Mouse (Mus musculus) monocyte, adult 5-6 weeks (primary cell): ENCODE measurements around the gene Cnpy4. TPM values are rescaled to one million over a fixed set of nuclear protein-coding genes. Genes with fewer than 3 reads are reported as not detected.
"Not testable (repeated sequence)": the region's sequence is repeated elsewhere in the genome, so short reads cannot be mapped to it uniquely, and the experiment has no call there.

ENCODE experiments used
- ATAC-seq: fragments of 153-309, 156-312 bp; replicated peaks from 2 replicates; pipeline ENCODE4 v1.8.0; 2017; ENCODE audit warnings: mild to moderate bottlenecking; ENCODE audit not compliant: low TSS enrichment, insufficient number of reproducible peaks, severe bottlenecking, poor library complexity, low FRiP score
- total RNA-seq: library from RNA; stranded (forward); fragments of 200-1000, 200-491, 200-594 nt; gene quantifications from 3 replicates; pipeline ENCODE4 v1.2.3, GENCODE M21; 2017

Gene Cnpy4
- total RNA-seq, 1 experiment from 2014 or later, result 38.5 TPM

DNA sequence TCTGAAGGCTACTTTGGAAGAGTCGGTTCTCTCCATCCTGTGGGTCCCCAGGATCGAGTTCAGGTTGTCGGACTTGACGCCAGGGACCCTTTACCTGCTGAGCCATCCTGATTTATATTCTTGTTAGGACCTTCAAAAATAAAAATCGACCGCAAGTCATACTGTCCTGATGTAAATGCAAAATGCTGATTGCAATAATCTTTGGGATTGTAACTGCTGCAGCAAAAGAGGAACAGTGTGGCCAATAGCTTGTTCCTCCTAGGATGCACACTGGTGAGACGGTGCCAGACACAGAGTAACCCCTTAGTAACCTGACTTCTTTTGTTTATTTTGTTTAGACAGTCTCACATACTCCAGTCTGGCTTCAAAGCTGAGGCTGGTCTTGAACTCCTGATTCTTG, 8.2 kb downstream of the Cnpy4 start:
- peak; percentile 42; the same call in 1 of the 2 replicates for ATAC-seq

DNA sequence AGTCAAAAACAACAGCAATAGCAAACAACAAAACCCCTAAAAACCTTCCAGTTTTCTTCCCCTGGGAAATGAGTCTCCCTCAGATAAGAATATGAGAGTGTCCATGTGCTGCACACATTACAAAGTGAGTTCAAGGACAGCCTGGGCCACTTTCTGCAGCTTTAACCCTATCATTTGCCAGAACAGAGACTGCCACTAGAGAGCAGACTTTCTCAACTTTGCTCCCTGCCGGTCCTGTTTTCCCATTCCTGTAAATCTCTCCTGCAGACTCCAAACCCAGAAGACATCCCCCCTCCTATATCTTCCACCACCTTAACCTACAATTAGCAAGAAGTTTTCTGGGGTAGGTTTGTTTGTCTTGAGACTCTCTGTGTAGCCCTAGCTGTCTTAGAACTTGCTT, 12.3 kb downstream of the Cnpy4 start:
- no peak for ATAC-seq

DNA sequence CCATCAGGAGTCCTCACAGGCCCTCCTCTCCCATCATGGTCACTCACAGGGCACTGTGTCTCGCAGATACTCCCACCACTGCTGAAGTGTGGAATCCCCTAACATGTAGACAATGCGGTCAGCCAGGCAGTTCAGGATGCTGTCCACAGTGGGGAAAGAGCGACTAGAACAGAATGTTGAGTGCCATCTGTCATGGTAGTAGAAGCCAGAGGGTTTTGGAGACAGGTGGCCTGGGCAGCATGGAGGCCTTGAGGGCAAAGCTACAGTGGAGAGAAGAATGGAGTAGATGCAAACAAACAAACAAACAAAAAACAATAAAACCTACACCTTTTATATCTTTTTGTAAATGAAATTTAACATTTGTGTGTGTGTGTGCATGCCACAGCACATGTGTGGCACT, 14.8 kb downstream of the Cnpy4 start:
- no peak for ATAC-seq

DNA sequence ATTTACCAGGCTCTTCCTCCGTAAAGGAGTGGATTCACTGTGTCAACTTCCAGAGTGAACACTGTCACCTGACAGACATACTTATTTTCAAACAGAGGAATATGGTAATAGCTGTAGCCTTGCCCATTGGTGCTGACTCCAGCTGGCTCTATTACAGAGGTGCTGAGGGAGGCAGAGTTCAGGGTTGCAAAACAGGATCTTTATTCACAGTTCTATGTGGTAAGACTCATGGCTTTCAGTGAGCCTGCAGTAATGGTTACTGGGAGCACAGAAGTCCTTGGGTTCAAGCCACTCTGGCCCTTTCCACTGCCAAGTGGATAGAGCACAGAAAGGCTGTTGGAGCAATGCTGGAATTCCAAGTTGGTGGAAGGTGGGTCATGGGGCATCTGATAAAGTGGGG, 20.0 kb downstream of the Cnpy4 start:
- no peak for ATAC-seq

DNA sequence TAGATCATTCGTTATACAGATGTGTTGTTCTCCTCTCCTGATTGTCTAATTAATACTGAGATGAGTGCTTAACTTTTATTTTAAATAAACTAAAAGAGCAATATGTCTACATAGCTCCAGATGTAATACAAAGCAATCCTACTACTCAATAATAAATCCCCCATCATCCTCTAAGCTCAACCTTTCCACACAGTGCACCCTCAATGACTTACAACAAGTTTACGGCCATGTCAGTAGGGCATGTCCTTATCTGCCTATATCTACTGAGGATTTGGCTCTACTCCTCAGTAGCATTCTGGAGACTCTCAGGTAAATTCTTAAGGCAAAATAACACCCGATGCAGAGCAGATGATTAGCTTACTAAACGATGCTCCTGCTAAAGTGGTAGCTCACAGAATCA, 20.6 kb downstream of the Cnpy4 start:
- ATAC-seq, result no peak

DNA sequence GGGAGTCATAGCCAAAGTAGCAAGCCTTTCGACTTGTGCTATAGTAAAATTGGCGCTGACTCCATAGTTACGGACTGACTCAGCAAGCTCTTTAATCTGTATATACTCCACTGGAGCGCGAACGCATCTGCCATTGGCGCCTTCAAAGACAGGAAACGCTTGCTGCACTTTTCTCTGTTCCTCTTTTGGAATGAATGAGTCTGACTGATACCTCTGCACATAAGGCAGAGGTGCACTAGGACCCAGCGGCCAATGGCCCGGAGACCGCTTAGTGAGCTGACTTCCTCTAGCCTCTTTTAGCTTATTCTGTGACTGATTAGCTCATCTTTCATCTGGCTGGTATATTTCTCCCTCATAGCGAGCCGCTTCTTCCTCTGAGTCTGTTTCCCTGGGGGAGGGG, 29.3 kb downstream of the Cnpy4 start:
- ATAC-seq, result not testable (repeated sequence)

DNA sequence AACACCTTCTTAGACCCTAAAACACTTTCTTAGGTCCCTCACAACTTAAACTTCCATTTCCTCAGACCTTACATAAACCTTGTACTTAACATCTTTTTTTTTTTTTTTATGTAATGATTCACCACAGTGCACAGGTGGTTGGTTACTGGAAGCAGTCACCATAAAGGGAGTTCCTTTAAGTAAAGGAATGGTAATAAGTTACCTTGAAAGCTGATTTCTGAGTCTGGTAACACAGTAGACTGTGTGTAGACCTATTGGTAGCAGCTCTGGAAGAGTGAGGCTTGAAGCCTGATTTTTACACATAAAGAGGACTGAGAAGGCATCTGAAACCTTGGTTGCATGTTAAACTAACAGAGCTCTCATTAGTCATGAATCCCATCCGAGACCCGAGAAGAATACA, 32.6 kb downstream of the Cnpy4 start:
- ATAC-seq, result no peak

DNA sequence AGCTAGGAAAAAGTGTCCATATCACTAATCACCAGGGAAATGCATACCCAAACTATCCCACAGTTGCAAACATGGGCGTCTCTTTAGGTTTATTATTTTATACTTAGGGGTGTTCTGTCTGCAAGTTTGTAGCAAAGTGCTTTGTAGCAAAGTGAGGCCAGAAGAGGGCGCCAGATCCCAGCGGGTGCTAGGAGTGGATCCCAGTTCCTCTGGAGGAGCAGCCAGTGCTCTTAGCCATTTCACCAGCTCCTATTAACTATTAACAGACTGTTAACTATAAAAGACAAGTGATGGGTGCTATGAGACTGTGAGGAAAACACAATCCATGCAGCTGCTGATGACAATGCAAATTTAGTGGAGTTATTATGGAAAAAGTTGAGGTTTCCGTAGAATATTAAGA, 34.8 kb downstream of the Cnpy4 start:
- ATAC-seq, result peak; percentile 89

DNA sequence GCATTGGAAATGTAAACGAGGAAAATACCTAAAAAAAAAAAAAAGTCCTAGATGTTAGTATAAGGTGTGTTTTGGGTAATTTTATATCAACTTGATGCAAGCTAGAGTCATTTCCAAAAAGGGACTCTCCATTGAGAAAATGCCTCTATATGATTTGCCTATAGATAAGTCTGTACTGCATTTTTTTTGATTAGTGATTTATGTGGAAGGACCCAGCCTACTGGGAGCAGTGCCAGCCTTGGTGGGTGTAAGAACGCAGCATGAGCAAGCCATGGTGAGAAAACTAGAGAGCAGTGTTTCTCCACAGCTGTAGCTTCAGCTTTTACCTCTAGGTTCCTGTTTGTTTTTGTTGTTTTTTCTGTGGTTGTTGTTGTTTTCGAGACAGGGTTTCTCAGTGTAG, 36.0 kb downstream of the Cnpy4 start:
- no peak for ATAC-seq

DNA sequence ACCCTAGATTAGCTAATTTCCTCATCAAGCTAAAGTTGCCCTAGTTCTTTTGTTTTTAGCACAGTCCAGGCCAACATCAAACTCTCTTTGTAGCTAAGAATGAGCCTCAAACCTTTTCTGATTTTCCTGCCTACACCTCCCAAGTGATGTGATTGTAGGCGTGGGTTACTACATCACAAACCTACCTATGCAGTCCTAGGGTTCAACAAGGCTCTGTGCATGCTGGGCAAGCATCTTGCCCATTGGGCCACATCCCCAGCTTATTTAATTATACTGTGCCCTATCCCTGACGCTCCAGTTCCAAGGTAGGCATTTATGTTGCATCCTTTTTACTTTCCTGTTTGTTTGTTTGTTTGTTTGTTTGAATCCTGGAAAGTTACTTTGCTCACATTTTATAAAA, 38.4 kb downstream of the Cnpy4 start, which contains the start of gene Nxpe5:
Nxpe5 (plus strand) TSS at position 199 of the 400 bp plus-strand sequence.
- ATAC-seq, result no peak

DNA sequence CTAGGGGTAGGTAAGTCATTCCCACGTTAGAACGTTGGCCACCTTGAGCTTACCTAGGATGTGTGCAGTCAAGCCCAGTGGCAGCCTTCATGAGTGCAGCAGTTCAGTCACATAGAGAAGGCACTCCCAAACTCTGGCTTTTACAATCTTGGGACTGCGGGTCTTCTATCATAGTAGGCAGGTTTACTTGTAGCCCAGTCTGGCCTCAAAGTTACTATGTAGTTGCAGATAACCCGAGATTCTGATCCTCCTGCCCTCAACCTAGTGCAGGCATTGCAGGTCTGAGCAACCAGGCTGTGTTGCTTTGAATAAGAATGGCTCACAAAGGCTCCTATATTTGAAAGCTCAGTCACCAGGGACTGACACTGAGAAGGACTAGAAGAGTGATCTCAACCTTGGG, 39.2 kb downstream of the Cnpy4 start:
- ATAC-seq, result no peak

DNA sequence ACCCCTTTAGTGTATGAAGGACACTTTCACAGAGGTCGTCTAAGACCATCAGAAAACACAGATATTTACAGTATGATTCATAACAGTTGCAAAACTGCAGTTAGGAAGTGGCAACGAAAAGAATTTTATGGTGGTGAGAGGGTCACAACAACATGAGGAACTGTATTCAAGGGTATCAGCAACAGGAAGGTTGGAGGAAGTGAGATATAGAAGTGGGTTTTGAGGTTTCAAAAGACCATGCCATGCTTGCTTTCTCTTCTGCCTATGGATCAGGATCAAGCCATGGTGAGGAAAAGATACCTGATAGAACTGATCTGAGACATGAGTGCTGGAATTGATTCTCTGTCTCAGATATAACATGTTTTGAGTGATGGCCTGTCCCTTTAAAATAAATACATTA, 40.1 kb downstream of the Cnpy4 start:
- peak; percentile 76; the same call in 1 of the 2 replicates for ATAC-seq

DNA sequence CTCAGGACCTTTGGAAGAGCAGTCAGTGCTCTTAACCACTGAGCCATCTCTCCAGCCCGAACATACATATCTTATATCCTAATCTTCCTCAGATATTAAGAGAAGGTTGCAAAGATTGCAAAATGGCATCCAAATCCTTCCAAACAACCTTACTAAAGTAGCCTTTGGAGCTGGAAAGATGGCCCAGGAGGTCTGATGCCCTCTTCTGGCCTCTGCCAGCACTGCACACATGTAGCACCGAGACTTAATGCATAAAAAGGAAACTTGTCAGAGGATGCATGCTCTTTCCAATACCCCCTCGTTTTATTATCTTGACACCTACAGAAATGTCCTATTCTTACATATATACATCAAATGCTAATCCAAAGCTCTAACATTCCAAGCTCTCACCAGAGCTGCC, 40.7 kb downstream of the Cnpy4 start:
- ATAC-seq, result no peak

DNA sequence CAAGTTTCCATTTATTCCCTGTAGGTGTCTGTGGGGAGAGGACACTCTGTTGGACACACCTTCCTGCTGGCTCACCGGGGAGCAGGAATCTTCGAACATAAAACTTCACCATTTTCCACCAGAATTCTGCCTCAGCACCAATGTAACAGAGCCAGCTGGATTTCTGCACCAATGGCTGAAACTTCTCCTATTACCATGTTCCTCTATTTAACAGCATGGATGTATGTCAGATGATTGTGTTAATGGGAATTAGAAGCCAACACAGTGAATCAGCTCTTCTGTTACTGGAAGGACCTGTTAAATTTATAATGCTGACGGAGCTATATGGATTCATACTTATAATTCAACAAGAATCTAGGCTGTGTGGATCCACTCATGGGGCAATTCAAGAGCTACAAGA, 42.2 kb downstream of the Cnpy4 start:
- 0 out of 2 replicates have a peak, but pooled peaks have one; percentile 11 for ATAC-seq

DNA sequence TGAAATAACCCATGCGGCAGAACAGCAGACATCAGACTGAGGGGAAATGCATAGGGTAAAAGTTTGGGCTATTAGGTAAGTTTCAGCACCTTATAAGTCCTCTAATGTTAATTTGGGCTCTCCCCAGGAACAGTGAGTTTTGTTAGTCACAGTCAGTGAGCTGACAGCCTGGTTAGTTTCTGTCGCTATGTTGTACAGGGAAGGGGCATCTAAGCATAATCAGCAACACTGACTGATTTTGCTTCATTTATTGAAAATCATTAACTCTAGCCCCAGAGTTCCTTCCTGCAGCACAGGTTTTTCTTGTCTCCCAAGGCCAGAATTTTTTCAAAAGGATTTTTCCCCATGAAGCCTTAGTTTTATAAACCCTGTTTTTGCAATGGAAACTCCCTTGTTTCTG, 46.5 kb downstream of the Cnpy4 start:
- ATAC-seq, result no peak

DNA sequence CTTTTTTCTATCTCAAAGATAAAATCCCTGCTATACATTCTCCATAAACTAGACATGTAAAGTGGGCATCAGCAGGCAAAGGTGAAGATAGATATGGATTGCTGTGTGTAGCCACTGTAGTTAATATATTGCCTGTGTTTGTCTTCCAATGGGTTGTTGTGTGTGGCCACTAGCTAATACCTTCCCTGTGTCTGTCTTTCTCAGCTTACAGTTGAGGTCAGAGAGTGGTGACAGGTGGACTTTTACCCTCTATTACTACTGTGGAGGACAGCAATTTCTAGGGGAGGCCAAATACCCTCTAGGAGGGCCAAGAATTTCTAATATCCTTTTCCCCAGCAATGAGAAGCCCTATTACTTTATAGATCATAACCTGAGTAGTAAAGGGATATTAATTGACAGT, 46.9 kb downstream of the Cnpy4 start:
- ATAC-seq, result no peak

DNA sequence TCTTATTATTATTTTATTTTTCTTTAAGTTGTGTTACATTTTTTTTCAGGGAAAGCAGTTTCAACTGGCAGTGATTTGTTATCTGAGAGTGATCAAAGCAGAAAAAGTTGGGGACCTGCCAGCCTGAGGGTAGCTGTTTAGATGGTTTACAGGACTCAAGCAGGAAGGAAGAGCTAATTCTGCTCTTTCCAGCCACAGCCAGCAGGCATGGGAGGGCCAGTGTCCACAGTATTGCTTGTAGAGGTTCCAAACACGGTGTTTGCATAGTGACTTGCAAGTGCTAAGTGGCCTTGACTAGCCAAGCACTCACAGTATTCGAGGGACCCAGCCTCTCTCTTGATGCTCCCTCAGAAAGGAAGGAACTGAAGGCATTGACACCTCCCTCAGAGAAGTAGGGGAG, 54.2 kb downstream of the Cnpy4 start:
- ATAC-seq, result no peak

Other genes with a start within 250 kb of the Cnpy4 start
- gene Gjc3, start 224.4 kb upstream of the Cnpy4 start, total RNA-seq, result 0.29 TPM in 1 of 3 replicates, not detected in the others
- not detected in 3 replicates for gene Azgp1, start 206.0 kb upstream of the Cnpy4 start, total RNA-seq
- gene Smok3a, start 166.2 kb upstream of the Cnpy4 start, total RNA-seq, result not detected in 3 replicates
- not detected in 3 replicates for gene Smok3b, start 166.1 kb upstream of the Cnpy4 start, total RNA-seq
- not detected in 3 replicates for gene Smok3c, start 134.3 kb upstream of the Cnpy4 start, total RNA-seq
- gene Zkscan1, start 102.4 kb upstream of the Cnpy4 start, total RNA-seq, result 13.7 to 19.2 TPM (median 14.7 TPM) in 3 replicates
- 6.9 to 14.7 TPM (median 7.6 TPM) in 3 replicates for gene Zscan21, start 70.6 kb upstream of the Cnpy4 start, total RNA-seq
- 2.5 to 8.9 TPM (median 3.0 TPM) in 3 replicates for gene Zfp113, start 31.7 kb upstream of the Cnpy4 start, total RNA-seq
- 23.6 to 44.1 TPM (median 36.4 TPM) in 3 replicates for gene Cops6, start 26.4 kb upstream of the Cnpy4 start, total RNA-seq
- 26.2 to 32.8 TPM (median 27.0 TPM) in 3 replicates for gene Ap4m1, start 15.5 kb upstream of the Cnpy4 start, total RNA-seq
- gene Mcm7, start 15.1 kb upstream of the Cnpy4 start, total RNA-seq, result 53.2 to 96.5 TPM (median 70.8 TPM) in 3 replicates
- gene Taf6, start within 50 bp of the Cnpy4 start, total RNA-seq, result 14.3 to 27.3 TPM (median 19.1 TPM) in 3 replicates
- 1.1 TPM in 1 of 3 replicates, not detected in the others for gene Mblac1, start 6.8 kb downstream of the Cnpy4 start, total RNA-seq
- gene Nxpe5, start 38.4 kb downstream of the Cnpy4 start, total RNA-seq, result 0.48 TPM in 1 of 3 replicates, not detected in the others
- 40.8 to 59.6 TPM (median 40.9 TPM) in 3 replicates for gene Lamtor4, start 68.0 kb downstream of the Cnpy4 start, total RNA-seq
- gene BC037034, start 76.5 kb downstream of the Cnpy4 start, total RNA-seq, result 18.5 to 45.5 TPM (median 18.5 TPM) in 3 replicates
- not detected in 3 replicates for gene Gal3st4, start 85.4 kb downstream of the Cnpy4 start, total RNA-seq
- gene Gm43720, start 92.5 kb downstream of the Cnpy4 start, total RNA-seq, result not detected in 3 replicates
- gene Gpc2, start 92.5 kb downstream of the Cnpy4 start, total RNA-seq, result 0.53 to 0.87 TPM (median 0.67 TPM) in 3 replicates
- gene Stag3, start 92.8 kb downstream of the Cnpy4 start, total RNA-seq, result 1.3 to 2.2 TPM (median 1.6 TPM) in 3 replicates
- 7.1 to 30.4 TPM (median 8.3 TPM) in 3 replicates for gene Pvrig, start 154.5 kb downstream of the Cnpy4 start, total RNA-seq